Mouse (Mus musculus) spleen, adult 2 months (tissue): Measurements from ENCODE around the gene Zfp677. TPM values are rescaled to one million over a fixed set of nuclear protein-coding genes. Genes with fewer than 3 reads are reported as not detected.

Experiments used
- polyA plus RNA-seq: library from polyadenylated mRNA; depleted of rRNA; stranded (reverse); fragments of >200 nt; gene quantifications from 2 replicates; pipeline ENCODE4 v1.2.3, GENCODE M21; 2012; rRNA removed

The Zfp677 gene
- polyA plus RNA-seq, 1 experiment, result 0.30 TPM

Other genes starting within 250 kb of the Zfp677 start
- gene Vmn1r234, start 157.7 kb upstream of the Zfp677 start, polyA plus RNA-seq, result not detected in 2 replicates
- gene Vmn1r235, start 127.3 kb upstream of the Zfp677 start, polyA plus RNA-seq, result not detected in 2 replicates
- not detected in 2 replicates for gene Vmn1r236, start 100.8 kb upstream of the Zfp677 start, polyA plus RNA-seq
- gene Vmn1r237, start 71.9 kb upstream of the Zfp677 start, polyA plus RNA-seq, result not detected in 2 replicates
- gene Zfp54, start 39.5 kb downstream of the Zfp677 start, polyA plus RNA-seq, result 0.34 and 0.38 TPM in 2 replicates
- 0.56 and 0.63 TPM in 2 replicates for gene Zfp51, start 66.6 kb downstream of the Zfp677 start, polyA plus RNA-seq
- gene Zfp53, start 105.2 kb downstream of the Zfp677 start, polyA plus RNA-seq, result 2.2 TPM in 2 replicates
- 0.54 and 0.56 TPM in 2 replicates for gene Zfp52, start 151.8 kb downstream of the Zfp677 start, polyA plus RNA-seq
- gene Zfp948, start 183.3 kb downstream of the Zfp677 start, polyA plus RNA-seq, result 0.28 and 0.32 TPM in 2 replicates